ENCODE assay signal across 20 mouse cellular contexts in genomic region chr13:12485197-12485596, GRCm38 (mm10). TPM values are rescaled to one million over a fixed set of nuclear protein-coding genes. Genes with fewer than 3 reads are reported as not detected.
DNase-seq lines count a peak whose midpoint lies in the region; ATAC-seq lines count a peak whose summit lies in the region.
"Had no signal": no experiment of that assay in that cellular context is flagged by ENCODE, and none has a peak within 500 bp of the region (broad histone marks: within the 10 kb centered on the region; RNA-seq: fewer than 3 reads in every experiment).

No protein-coding gene starts in this region.

- H3K36me3 ChIP-seq in hindbrain, embryonic 16.5 days (ENCODE audit: control insufficient read depth, insufficient read depth, low read length), result no peaks in the 10 kb centered on the region
- H3K36me3 ChIP-seq in hindbrain, embryonic 10.5 days, result no peaks in the 10 kb centered on the region
- no peaks in the 10 kb centered on the region for H3K36me3 ChIP-seq in embryonic facial prominence, embryonic 14.5 days (ENCODE audit: control insufficient read depth, insufficient read depth, low read length)
- H3K36me3 ChIP-seq: G1E; heart, embryonic 10.5 days; liver, embryonic 13.5 days had no signal

- 0 out of 2 replicates have a peak, but pooled peaks have one; percentile 40 for ATAC-seq in hindbrain, embryonic 16.5 days
- peak; percentile 60; the same call in 1 of the 2 replicates for ATAC-seq in embryonic facial prominence, embryonic 14.5 days (ENCODE audit: low read depth)
- ATAC-seq in megakaryocyte, adult 5-6 weeks (ENCODE audit: poor library complexity, severe bottlenecking), result no peak
- ATAC-seq: lung, postnatal 0 days had no signal

- no peaks in the 10 kb centered on the region for H3K4me1 ChIP-seq in hindbrain, embryonic 16.5 days (ENCODE audit: control insufficient read depth, insufficient read depth, low read depth, low read length)
- no peaks in the 10 kb centered on the region for H3K4me1 ChIP-seq in hindbrain, embryonic 10.5 days (replicated peaks)
- H3K4me1 ChIP-seq in embryonic facial prominence, embryonic 14.5 days (ENCODE audit: control insufficient read depth, insufficient read depth, low read length), result no peaks in the 10 kb centered on the region
- H3K4me1 ChIP-seq: heart, embryonic 10.5 days; liver, embryonic 13.5 days had no signal

- 70% methylated on average over 2 of the region's 2 CpGs for WGBS in hindbrain, embryonic 16.5 days
- 80% methylated on average over 2 of the region's 2 CpGs for WGBS in hindbrain, embryonic 10.5 days
- WGBS in embryonic facial prominence, embryonic 14.5 days, result 46% methylated on average over 2 of the region's 2 CpGs

- no peak overlapping the region for H3K4me3 ChIP-seq in hindbrain, embryonic 16.5 days (ENCODE audit: low read length)
- H3K4me3 ChIP-seq in hindbrain, embryonic 10.5 days, result no peak overlapping the region
- H3K4me3 ChIP-seq in embryonic facial prominence, embryonic 14.5 days (ENCODE audit: low read depth, low read length), result no peak overlapping the region
- H3K4me3 ChIP-seq: heart, embryonic 10.5 days; liver, embryonic 13.5 days; megakaryocyte, embryonic 14.5 days had no signal

- DNase-seq in hindbrain, embryonic 10.5 days (ENCODE audit: low spot score), result no peak
- peak; percentile 34 for DNase-seq in 3T3-L1 (ENCODE audit: low read depth, low spot score)
- DNase-seq in Muller cell, postnatal 12 days (ENCODE audit: inconsistent ontology term), result peak; percentile 30
- DNase-seq in embryonic facial prominence, embryonic 14.5 days (ENCODE audit: low spot score), result peak; percentile 78
- DNase-seq in embryo, embryonic 10 days (ENCODE audit: low spot score), result no peak
- DNase-seq in B cell, adult 2 months, result no peak
- DNase-seq: adrenal gland, postnatal 14 days; cerebellum, adult 18-20 months; gastrocnemius, postnatal 36 days; heart, postnatal 14 days; layer of hippocampus, postnatal 36 days; liver, embryonic 13.5 days; right cerebral cortex, postnatal 14 days; thymus, postnatal 4 days had no signal

- no peaks in the 10 kb centered on the region for H3K9me3 ChIP-seq in hindbrain, embryonic 16.5 days (ENCODE audit: control insufficient read depth, low read length)
- H3K9me3 ChIP-seq in hindbrain, embryonic 10.5 days, result no peaks in the 10 kb centered on the region
- H3K9me3 ChIP-seq in embryonic facial prominence, embryonic 14.5 days (ENCODE audit: control insufficient read depth, low read length), result no peaks in the 10 kb centered on the region
- H3K9me3 ChIP-seq: G1E; heart, embryonic 10.5 days; liver, embryonic 13.5 days; megakaryocyte, embryonic 14.5 days had no signal

- H3K27me3 ChIP-seq in hindbrain, embryonic 16.5 days (replicated peaks; ENCODE audit: control insufficient read depth, insufficient read depth, low read length), result no peaks in the 10 kb centered on the region
- no peaks in the 10 kb centered on the region for H3K27me3 ChIP-seq in hindbrain, embryonic 10.5 days (ENCODE audit: insufficient read depth, poor library complexity, severe bottlenecking)
- no peaks in the 10 kb centered on the region for H3K27me3 ChIP-seq in embryonic facial prominence, embryonic 14.5 days (replicated peaks; ENCODE audit: control insufficient read depth, insufficient read depth, low read length)
- H3K27me3 ChIP-seq: liver, embryonic 13.5 days had no signal

- no peak overlapping the region for H3K4me2 ChIP-seq in hindbrain, embryonic 16.5 days (ENCODE audit: low read length)
- H3K4me2 ChIP-seq in embryonic facial prominence, embryonic 14.5 days (ENCODE audit: low read depth, low read length), result no peak overlapping the region
- H3K4me2 ChIP-seq: liver, embryonic 13.5 days had no signal

- H3K9ac ChIP-seq in hindbrain, embryonic 16.5 days (ENCODE audit: low read depth, low read length), result no peak overlapping the region
- peak overlapping the region; percentile 17; the same call in 1 of the 2 replicates for H3K9ac ChIP-seq in embryonic facial prominence, embryonic 14.5 days (ENCODE audit: low read depth, low read length)
- H3K9ac ChIP-seq: liver, embryonic 13.5 days had no signal

- H3K27ac ChIP-seq in hindbrain, embryonic 16.5 days (ENCODE audit: low read depth, low read length), result no peak overlapping the region
- no peak overlapping the region for H3K27ac ChIP-seq in hindbrain, embryonic 10.5 days
- peak overlapping the region; percentile 12 for H3K27ac ChIP-seq in embryonic facial prominence, embryonic 14.5 days (replicated peaks; ENCODE audit: low read depth, low read length)
- H3K27ac ChIP-seq: heart, embryonic 10.5 days; liver, embryonic 13.5 days had no signal

RNA-seq across cellular contexts. Expression of gene Lgals8, which starts 20.5 kb away (rescaled TPM):
- 26.0 and 28.2 TPM in 2 replicates for polyA plus RNA-seq in hindbrain, embryonic 16.5 days (2015; fragmentation: Nextera tagmentation; extraction: Ambion mirVana)
- polyA plus RNA-seq in hindbrain, embryonic 10.5 days (2016; fragmentation: Nextera tagmentation; extraction: Ambion mirVana), result 8.5 and 11.3 TPM in 2 replicates
- polyA plus RNA-seq in embryonic facial prominence, embryonic 14.5 days (2014; fragmentation: Nextera tagmentation; extraction: Ambion mirVana), result 22.5 and 23.8 TPM in 2 replicates
- total RNA-seq in megakaryocyte, adult 5-6 weeks (2015), result 37.5 and 47.8 TPM in 2 replicates
- total RNA-seq in megakaryocyte, adult 5-6 weeks (2017), result 59.7 and 64.4 TPM in 2 replicates

RNA-seq across cellular contexts. Expression of gene Edaradd, which starts 35.0 kb away (rescaled TPM):
- polyA plus RNA-seq in hindbrain, embryonic 16.5 days (2015; fragmentation: Nextera tagmentation; extraction: Ambion mirVana), result 2.0 and 2.1 TPM in 2 replicates
- 1.1 TPM in 2 replicates for polyA plus RNA-seq in hindbrain, embryonic 10.5 days (2016; fragmentation: Nextera tagmentation; extraction: Ambion mirVana)
- polyA plus RNA-seq in embryonic facial prominence, embryonic 14.5 days (2014; fragmentation: Nextera tagmentation; extraction: Ambion mirVana), result 3.2 and 3.6 TPM in 2 replicates
- total RNA-seq in megakaryocyte, adult 5-6 weeks (2015), result 0.11 TPM in 1 of 2 replicates, not detected in the other
- total RNA-seq in megakaryocyte, adult 5-6 weeks (2017), result 0.24 and 0.29 TPM in 2 replicates

Comparison
In these comparisons a context has a peak if more than half of its experiments do, and no peak if none do; other contexts are left out.
1. DNase-seq: peak in 3T3-L1 (single experiment), Muller cell, postnatal 12 days (single experiment) and embryonic facial prominence, embryonic 14.5 days (single experiment); none in hindbrain, embryonic 10.5 days (single experiment), embryo, embryonic 10 days (single experiment) and B cell, adult 2 months (0 of 2).